In the genomic region with DNA sequence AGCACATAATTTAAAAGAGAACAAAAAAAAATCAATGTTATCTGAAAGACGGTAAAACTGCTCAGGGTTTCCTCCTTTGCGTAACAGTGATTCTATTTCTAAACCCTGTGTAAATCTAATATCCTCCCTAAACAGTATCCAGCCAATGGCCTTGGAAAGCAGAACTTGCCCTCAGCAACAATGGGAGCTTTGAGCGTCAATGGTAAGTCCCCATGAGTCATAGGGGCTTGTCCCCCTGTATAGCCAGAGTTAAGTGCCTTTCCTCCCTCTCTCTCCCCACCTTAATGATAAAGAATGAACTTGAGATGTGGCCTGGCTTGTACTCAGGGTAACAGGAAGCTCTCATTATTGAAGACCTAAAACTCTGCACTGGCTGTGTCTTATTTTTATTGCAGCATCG, we compare ENCODE assay signal across 19 mouse cellular contexts.
DNase-seq lines count a peak whose midpoint lies in the region; ATAC-seq lines count a peak whose summit lies in the region.
"Had no signal": no experiment of that assay in that cellular context is flagged by ENCODE, and none has a peak within 500 bp of the region (broad histone marks: within the 10 kb centered on the region; RNA-seq: fewer than 3 reads in every experiment).

No protein-coding gene starts in this region.

- intact Hi-C loops in heart, postnatal 25 days (cut with DNase I), result loop anchor here (5.0 kb wide), 1 partner anchor 38 kb away; no protein-coding TSS in a partner anchor
- intact Hi-C loops in left cerebral cortex, postnatal 10 days (cut with DNase I), result no loop called here

- ATAC-seq in granulocyte monocyte progenitor cell, adult 5-6 weeks (replicated peaks; ENCODE audit: poor library complexity, severe bottlenecking), result peak; percentile 94
- ATAC-seq: activated CD4-positive, CD25-positive, alpha-beta regulatory T cell, adult 4 months; CD4-positive, CD25-positive, alpha-beta regulatory T cell, adult 4 months; forebrain, embryonic 16.5 days; hindbrain, embryonic 16.5 days; liver, embryonic 12.5 days; liver, postnatal 0 days; midbrain, embryonic 16.5 days had no signal

- peak; percentile 37 for DNase-seq in heart, adult 11 months
- no peak for DNase-seq in heart, postnatal 25 days (ENCODE audit: low spot score)
- DNase-seq in monocyte, adult 2 months (ENCODE audit: low read depth in 1 of 2, low spot score in 2 of 2), result peak; percentile 34
- no peak for DNase-seq in cerebellum, adult 9-11 months
- no peak for DNase-seq in spleen, adult 12 weeks (ENCODE audit: low spot score)
- no peak for DNase-seq in left cerebral cortex, postnatal 10 days (ENCODE audit: extremely low spot score in 1 of 2, low spot score in 2 of 2)
- DNase-seq: adrenal gland, adult 8-10 months; embryo, embryonic 11 days; heart, postnatal 14 days; kidney, adult 11 months; kidney, postnatal 4 days; liver, postnatal 0 days had no signal

Comparison
In these comparisons a context has a peak if more than half of its experiments do, and no peak if none do; other contexts are left out.
1. DNase-seq: peak in heart, adult 11 months (single experiment) and monocyte, adult 2 months (2 of 2); none in heart, postnatal 25 days (single experiment), cerebellum, adult 9-11 months (single experiment), spleen, adult 12 weeks (single experiment) and left cerebral cortex, postnatal 10 days (0 of 2).